In genomic region chr2:91183711-91184405, GRCm38 (mm10) we compare ENCODE assay signal across 8 mouse cellular contexts. TPM values are rescaled to one million over a fixed set of nuclear protein-coding genes. Genes with fewer than 3 reads are reported as not detected.
DNase-seq lines count a peak whose midpoint lies in the region; ATAC-seq lines count a peak whose summit lies in the region.

TSS of gene Madd (minus strand) at chr2:91183837.

- peak within 1 kb of the TSS; percentile 84 for H3K4me3 ChIP-seq in forebrain, embryonic 13.5 days
- peak within 1 kb of the TSS; percentile 97 for H3K4me3 ChIP-seq in stomach, embryonic 16.5 days (replicated peaks; ENCODE audit: low read length)

- peak; percentile 2; the same call in 1 of the 2 replicates for ATAC-seq in forebrain, embryonic 13.5 days
- peak; percentile 68 for ATAC-seq in megakaryocyte-erythroid progenitor cell, adult 5-6 weeks (replicated peaks; ENCODE audit: low FRiP score, low TSS enrichment, poor library complexity, severe bottlenecking)
- no peak for ATAC-seq in stomach, embryonic 16.5 days (ENCODE audit: insufficient read depth, low FRiP score)
- ATAC-seq in frontal cortex, adult (ENCODE audit: low TSS enrichment) = no peak

- WGBS in forebrain, embryonic 13.5 days = 73% methylated on average over 15 of the region's 15 CpGs
- WGBS in stomach, embryonic 16.5 days = 61% methylated on average over 15 of the region's 15 CpGs

- H3K9ac ChIP-seq in forebrain, embryonic 13.5 days = peak within 1 kb of the TSS; percentile 85
- H3K9ac ChIP-seq in stomach, embryonic 16.5 days (ENCODE audit: low read length) = peak within 1 kb of the TSS; percentile 86

- DNase-seq in CD4-positive helper T cell, adult 2 months (ENCODE audit: low read depth, low spot score) = peak; percentile 88
- DNase-seq in adrenal gland, adult (ENCODE audit: inconsistent age in 2 of 2, low spot score in 1 of 2) = peak; percentile 30 to 55
- DNase-seq in induced T-regulatory cell, adult 2 months (ENCODE audit: low read depth) = peak; percentile 91
- DNase-seq in left cerebral cortex, postnatal 36 days (ENCODE audit: low spot score in 2 of 2) = no peak

- H3K36me3 ChIP-seq in forebrain, embryonic 13.5 days (ENCODE audit: poor library complexity, severe bottlenecking) = no peaks in the 10 kb centered on the region
- H3K36me3 ChIP-seq in stomach, embryonic 16.5 days (ENCODE audit: control insufficient read depth, insufficient read depth, low read length) = no peaks in the 10 kb centered on the region

- intact Hi-C loops in left cerebral cortex, postnatal 36 days (cut with DNase I) = loop anchor here (2.0 to 5.0 kb wide), 2 partner anchors 53 to 67 kb away; partner anchors contain the start of genes Ddb2 and Mybpc3

- peak within 1 kb of the TSS; percentile 80 for H3K4me2 ChIP-seq in forebrain, embryonic 13.5 days
- H3K4me2 ChIP-seq in stomach, embryonic 16.5 days (ENCODE audit: low read depth, low read length) = peak within 1 kb of the TSS; percentile 66

- H3K27ac ChIP-seq in forebrain, embryonic 13.5 days = peak within 1 kb of the TSS; percentile 89
- H3K27ac ChIP-seq in stomach, embryonic 16.5 days (ENCODE audit: low read length) = peak within 1 kb of the TSS; percentile 81

- H3K27me3 ChIP-seq in forebrain, embryonic 13.5 days = no peaks in the 10 kb centered on the region
- no peaks in the 10 kb centered on the region for H3K27me3 ChIP-seq in stomach, embryonic 16.5 days (ENCODE audit: control insufficient read depth, insufficient read depth, low read length)

- H3K4me1 ChIP-seq in forebrain, embryonic 13.5 days = peaks cover 31% of the 10 kb centered on the region
- H3K4me1 ChIP-seq in stomach, embryonic 16.5 days (ENCODE audit: control insufficient read depth, insufficient read depth, low read length) = peaks cover 10% of the 10 kb centered on the region; the same call in 1 of the 2 replicates

- H3K9me3 ChIP-seq in forebrain, embryonic 13.5 days (replicated peaks) = no peaks in the 10 kb centered on the region
- no peaks in the 10 kb centered on the region for H3K9me3 ChIP-seq in stomach, embryonic 16.5 days (replicated peaks; ENCODE audit: control insufficient read depth, low read length)

RNA-seq across cellular contexts. Expression of gene Madd, which starts in this region (rescaled TPM):
- polyA plus RNA-seq in forebrain, embryonic 13.5 days (2015; fragmentation: Nextera tagmentation; extraction: Ambion mirVana) = 34.1 and 38.5 TPM in 2 replicates
- total RNA-seq in left cerebral cortex, postnatal 36 days (2021) = 100 to 1,000 TPM; 227 to 230 TPM
- total RNA-seq in megakaryocyte-erythroid progenitor cell, adult 5-6 weeks (2014; fragmentation: Nextera tagmentation) = 35.5 and 48.2 TPM in 2 replicates
- total RNA-seq in megakaryocyte-erythroid progenitor cell, adult 5-6 weeks (2017) = 21.9 and 26.1 TPM in 2 replicates
- 14.3 and 17.2 TPM in 2 replicates for polyA plus RNA-seq in stomach, embryonic 16.5 days (2015; fragmentation: Nextera tagmentation; extraction: Ambion mirVana)

Comparison
In these comparisons a context has a peak if more than half of its experiments do, and no peak if none do; other contexts are left out.
1. RNA of gene Madd (total RNA-seq): 227 to 230 TPM in left cerebral cortex, postnatal 36 days; 21.9 to 48.2 TPM in megakaryocyte-erythroid progenitor cell, adult 5-6 weeks; every median in the first group is over 4 times any median in the second.
2. DNase-seq: peak in CD4-positive helper T cell, adult 2 months (single experiment), adrenal gland, adult (2 of 2) and induced T-regulatory cell, adult 2 months (single experiment); none in left cerebral cortex, postnatal 36 days (0 of 2).
3. ATAC-seq: peak in forebrain, embryonic 13.5 days (single experiment) and megakaryocyte-erythroid progenitor cell, adult 5-6 weeks (single experiment); none in stomach, embryonic 16.5 days (single experiment) and frontal cortex, adult (single experiment).